Mouse (Mus musculus): ENCODE results near the gene Phf3.

GRCm38 (mm10) chr1:30839662-30840061, 34.1 kb downstream of the Phf3 start:
- TF ChIP-seq EP300 (IDR thresholded peaks at IDR 0.05; ENCODE audit: low read depth) = no peak
- TF ChIP-seq CTCF (IDR thresholded peaks at IDR 0.05; ENCODE audit: low read depth) = no peak

Measured in liver, postnatal 0 days (tissue).